Mouse (Mus musculus): ENCODE measurements around the gene Echs1. TPM values are rescaled to one million over a fixed set of nuclear protein-coding genes. Genes with fewer than 3 reads are reported as not detected.

Echs1 gene
- total RNA-seq, 2 experiments from 2014 or later, result 298 to 315 TPM

- no peak for DNase-seq
- intact Hi-C loops (cut with DNase I), result no loop called here
These were observed 46.1 kb downstream of the Echs1 start for GRCm38 (mm10) chr7:140070042-140070711.

GRCm38 (mm10) chr7:140067397-140067796, 48.9 kb downstream of the Echs1 start:
- intact Hi-C loops (cut with DNase I), result no loop called here

GRCm38 (mm10) chr7:140063092-140063491, 53.2 kb downstream of the Echs1 start:
- intact Hi-C loops (cut with DNase I), result loop anchor here (2.0 kb wide), 2 partner anchors 94 to 158 kb away; no protein-coding TSS in a partner anchor
- DNase-seq, result peak; percentile 50 to 77

More at GRCm38 (mm10) chr7:140067397-140067796, 48.9 kb downstream of the Echs1 start:
- no peak for DNase-seq

DNA sequence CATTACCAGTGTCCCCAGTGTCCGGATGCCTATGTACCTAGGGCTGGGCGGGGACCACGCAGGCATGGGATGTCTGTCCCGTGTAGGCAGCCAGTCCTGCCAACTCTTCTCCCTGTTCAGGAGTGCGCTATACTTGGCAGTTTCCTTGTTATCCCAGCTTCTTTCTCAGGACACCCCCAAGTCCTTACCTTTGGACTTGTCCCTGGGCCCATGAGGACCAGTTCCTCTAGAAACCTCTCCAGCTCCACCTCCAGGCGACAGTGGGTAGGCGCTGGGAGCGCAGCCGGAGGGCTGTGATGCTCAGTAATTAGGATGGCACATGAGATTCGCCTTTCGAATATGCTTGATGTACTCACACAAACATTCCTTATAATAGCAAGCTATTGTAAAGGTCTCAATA, 54.0 kb downstream of the Echs1 start:
- peak in 1 of 2 experiments; percentile 18 for DNase-seq

GRCm38 (mm10) chr7:140061832-140062130, 54.5 kb downstream of the Echs1 start:
- intact Hi-C loops (cut with DNase I), result loop anchor here (2.0 kb wide), 2 partner anchors 93 to 157 kb away; no protein-coding TSS in a partner anchor

More for the DNA sequence above, 54.0 kb downstream of the Echs1 start:
- intact Hi-C loops (cut with DNase I), result loop anchor here (2.0 kb wide), 2 partner anchors 94 to 158 kb away; no protein-coding TSS in a partner anchor

DNA sequence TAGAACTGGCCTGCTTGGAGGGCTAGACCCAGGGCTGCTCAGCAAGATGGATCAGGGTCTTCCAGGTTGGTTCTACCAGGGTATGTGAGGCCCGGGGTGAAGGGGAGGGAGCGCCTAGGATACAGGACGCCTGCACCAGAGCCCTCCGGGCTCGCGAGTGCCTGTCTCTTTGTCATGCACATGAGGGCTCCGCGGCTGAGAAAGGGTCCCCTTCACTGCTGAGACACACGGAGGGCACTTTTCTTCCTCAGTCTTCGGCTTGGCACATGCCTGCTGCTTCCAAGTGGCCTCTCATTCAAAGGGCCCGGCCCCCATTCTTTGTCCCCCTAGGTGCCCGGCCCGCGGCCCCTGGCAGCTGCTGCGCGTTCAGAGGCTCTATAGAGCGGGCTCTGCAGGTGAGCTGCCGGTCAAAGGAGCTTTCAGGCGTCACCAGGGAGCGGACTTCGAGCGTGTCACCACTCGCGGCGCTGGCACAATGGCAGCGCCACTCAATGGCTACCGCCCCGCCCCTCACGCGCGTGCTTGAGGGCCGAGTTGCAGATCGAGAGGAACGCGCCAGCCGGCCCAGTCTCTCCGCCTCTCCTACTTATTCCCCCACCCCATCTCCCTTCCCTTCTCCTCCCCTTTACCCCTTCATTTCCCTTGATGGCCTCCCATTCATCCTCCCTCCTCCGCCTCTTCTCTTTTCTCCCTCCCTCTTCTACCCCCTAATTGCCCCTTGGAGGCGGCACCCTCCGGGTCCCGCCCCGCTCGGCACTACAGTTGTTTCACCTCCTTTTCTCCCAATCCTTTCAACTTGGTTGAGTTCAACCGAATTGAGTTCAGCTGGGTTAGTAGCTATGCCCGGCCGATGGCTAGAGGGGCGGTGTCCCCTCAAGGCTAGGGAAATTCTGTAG, 55.1 kb downstream of the Echs1 start:
- intact Hi-C loops (cut with DNase I), result no loop called here
- peak in 1 of 2 experiments; percentile 15 for DNase-seq

More at GRCm38 (mm10) chr7:140061832-140062130, 54.5 kb downstream of the Echs1 start:
- no peak for DNase-seq

DNA sequence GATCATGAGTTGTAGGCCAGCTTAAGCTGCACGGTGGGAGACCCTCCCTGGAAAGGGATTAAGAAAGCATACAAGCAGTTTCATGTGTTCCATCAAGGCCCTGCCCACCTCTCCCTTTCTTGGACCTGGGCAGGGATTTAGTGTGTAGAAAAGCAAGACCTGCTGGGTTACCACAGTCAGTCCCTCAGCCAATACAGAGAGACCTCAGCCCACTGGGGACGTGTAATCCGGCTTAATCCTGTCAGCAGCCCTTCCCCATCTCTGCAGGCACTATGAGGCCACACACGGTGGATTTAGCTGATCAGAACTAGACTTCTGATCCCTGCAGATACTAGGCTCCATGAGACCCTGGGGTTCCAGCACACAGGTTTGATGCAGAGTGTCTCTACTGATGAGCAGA, 56.7 kb downstream of the Echs1 start:
- DNase-seq, result no peak
- intact Hi-C loops (cut with DNase I), result no loop called here

DNA sequence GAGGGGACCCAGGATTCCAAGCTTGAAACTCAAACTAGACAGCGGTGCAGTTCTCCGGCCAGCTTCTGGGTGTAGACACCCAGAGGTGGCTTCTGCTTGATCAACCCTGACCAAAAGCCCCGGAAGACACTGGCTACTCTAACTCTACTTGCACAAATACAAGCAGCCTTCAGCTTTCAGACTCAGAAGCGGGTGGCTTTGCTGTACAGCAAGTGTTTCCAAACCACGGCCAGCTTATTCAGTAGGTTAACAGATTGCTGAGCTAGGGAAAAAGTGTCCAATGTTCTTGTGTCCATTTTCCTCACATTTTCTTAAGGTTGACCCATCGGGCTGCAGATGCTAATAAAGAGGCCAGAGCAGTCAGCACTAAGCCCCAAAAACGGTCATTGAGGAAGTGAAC, 57.7 kb downstream of the Echs1 start:
- DNase-seq, result no peak
- intact Hi-C loops (cut with DNase I), result no loop called here

GRCm38 (mm10) chr7:140057413-140058407, 58.6 kb downstream of the Echs1 start:
- DNase-seq, result peak; percentile 18 to 19
- intact Hi-C loops (cut with DNase I), result no loop called here

Other genes with a start within 250 kb of the Echs1 start
- gene Kndc1, start 221.8 kb downstream of the Echs1 start, total RNA-seq (2021), result under 1 TPM in 1 of 2 experiments, not detected in 1; 0.24 TPM
- not detected for gene Utf1, start 172.7 kb downstream of the Echs1 start, total RNA-seq (2021)
- not detected for gene 6430531B16Rik, start 137.7 kb downstream of the Echs1 start, total RNA-seq (2021)
- gene Adam8, start 123.9 kb downstream of the Echs1 start, total RNA-seq (2021), result under 1 TPM; 0.93 TPM
- gene Zfp511, start 80.1 kb downstream of the Echs1 start, total RNA-seq (2021), result 10 to 100 TPM; 10.3 to 10.7 TPM
- 10 to 100 TPM; 27.4 to 29.4 TPM for gene Tubgcp2, start 79.8 kb downstream of the Echs1 start, total RNA-seq (2021)
- gene Msx3, start 67.4 kb downstream of the Echs1 start, total RNA-seq (2021), result not detected
- not detected for gene Caly, start 33.9 kb downstream of the Echs1 start, total RNA-seq (2021)
- gene Prap1, start 23.1 kb downstream of the Echs1 start, total RNA-seq (2021), result not detected
- 10 to 100 TPM; 76.5 to 77.2 TPM for gene Fuom, start 14.0 kb downstream of the Echs1 start, total RNA-seq (2021)
- 1 to 10 TPM; 3.6 to 3.9 TPM for gene Paox, start 677 bp downstream of the Echs1 start, total RNA-seq (2021)
- gene Mtg1, start 21.1 kb upstream of the Echs1 start, total RNA-seq (2021), result 10 to 100 TPM; 28.1 to 29.3 TPM
- gene Sprn, start 38.4 kb upstream of the Echs1 start, total RNA-seq (2021), result under 1 TPM; 0.32 to 0.41 TPM
- not detected for gene Olfr522, start 48.3 kb upstream of the Echs1 start, total RNA-seq (2021)
- not detected for gene Olfr523, start 56.7 kb upstream of the Echs1 start, total RNA-seq (2021)
- gene Olfr524, start 89.5 kb upstream of the Echs1 start, total RNA-seq (2021), result not detected
- not detected for gene Cd163l1, start 101.8 kb upstream of the Echs1 start, total RNA-seq (2021)
- under 1 TPM in 1 of 2 experiments, not detected in 1; 0.10 TPM for gene 5830411N06Rik, start 130.8 kb upstream of the Echs1 start, total RNA-seq (2021)
- gene Olfr525, start 204.4 kb upstream of the Echs1 start, total RNA-seq (2021), result not detected
- gene Olfr527, start 217.5 kb upstream of the Echs1 start, total RNA-seq (2021), result not detected
- gene Olfr60, start 245.2 kb upstream of the Echs1 start, total RNA-seq (2021), result not detected